Mouse (Mus musculus) liver, embryonic 14.5 days (tissue): ENCODE results near the gene Ltbp1.

Experiments
- CTCF ChIP-seq: IDR thresholded peaks from 2 replicates; pipeline ENCODE4 v1.5.1; 2016; ENCODE audit warnings: antibody characterized with exemption, low read depth, control low read depth
- EP300 ChIP-seq: IDR thresholded peaks from 2 replicates; pipeline ENCODE4 v1.6.1; 2016; ENCODE audit warnings: antibody characterized with exemption, low read depth

- TF ChIP-seq CTCF, result peak; percentile 50
- no peak for TF ChIP-seq EP300
Observed at GRCm38 (mm10) chr17:75074978-75075699, 69.8 kb downstream of the Ltbp1 start.
